ENCODE assay signal across 8 mouse cellular contexts in the genomic region with DNA sequence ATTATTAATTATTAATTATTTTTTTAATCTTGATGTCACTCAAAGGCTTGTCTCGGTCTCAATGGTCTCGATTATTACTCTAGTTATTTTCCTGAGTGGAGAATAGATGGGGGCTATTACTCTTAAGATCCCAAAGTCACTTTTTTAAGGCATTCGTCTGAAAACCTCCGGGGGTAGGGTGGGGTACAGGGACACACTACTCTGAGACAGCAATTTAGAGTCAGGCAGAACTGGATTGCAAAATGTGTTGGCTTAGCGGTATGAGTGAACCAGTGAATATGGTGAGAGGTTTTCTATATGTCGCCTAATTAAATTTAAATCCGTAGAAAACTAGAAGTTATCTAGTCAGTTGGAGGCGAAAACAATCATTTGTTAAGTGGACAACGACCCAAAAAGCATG. TPM values are rescaled to one million over a fixed set of nuclear protein-coding genes. Genes with fewer than 3 reads are reported as not detected.
A peak's percentile ranks its signal among the peaks of the same experiment; 100 is the strongest.
DNase-seq lines count a peak whose midpoint lies in the region; ATAC-seq and TF ChIP-seq lines count a peak whose summit lies in the region.

No protein-coding gene starts in this region.

- no peaks in the 10 kb centered on the region for H3K27me3 ChIP-seq in cerebellum, adult 2 months (ENCODE audit: control insufficient read depth, insufficient read depth, low read length)
- H3K27me3 ChIP-seq in hindbrain, embryonic 11.5 days (ENCODE audit: control insufficient read depth, insufficient read depth, low read length), result no peaks in the 10 kb centered on the region

- H3K4me1 ChIP-seq in cerebellum, adult 2 months (ENCODE audit: control insufficient read depth, insufficient read depth, low read length), result peaks cover 3% of the 10 kb centered on the region; the same call in 1 of the 2 replicates
- no peaks in the 10 kb centered on the region for H3K4me1 ChIP-seq in hindbrain, embryonic 11.5 days (replicated peaks; ENCODE audit: control insufficient read depth, insufficient read depth, low read length)

- no peaks in the 10 kb centered on the region for H3K9me3 ChIP-seq in hindbrain, embryonic 11.5 days (ENCODE audit: control insufficient read depth, low read length)

- 6% methylated on average over 9 of the region's 9 CpGs for whole genome bisulfite sequencing in cerebellum, adult 2 months
- 15% methylated on average over 9 of the region's 9 CpGs for WGBS in hindbrain, embryonic 11.5 days

- TF ChIP-seq POLR2A in cerebellum, adult 2 months (IDR thresholded peaks at IDR 0.05; ENCODE audit: borderline replicate concordance, insufficient read depth, low read length), result no peak

- H3K4me3 ChIP-seq in cerebellum, adult 2 months (replicated peaks; ENCODE audit: insufficient read depth, low read depth, low read length), result peak overlapping the region; percentile 57
- H3K4me3 ChIP-seq in hindbrain, embryonic 11.5 days (ENCODE audit: low read depth, low read length), result peak overlapping the region; percentile 61

- H3K27ac ChIP-seq in cerebellum, adult 2 months (ENCODE audit: insufficient read depth, low read length), result no peak overlapping the region
- H3K27ac ChIP-seq in hindbrain, embryonic 11.5 days (ENCODE audit: low read depth, low read length), result no peak overlapping the region

- peak overlapping the region; percentile 30 for H3K4me2 ChIP-seq in hindbrain, embryonic 11.5 days (replicated peaks; ENCODE audit: low read depth, low read length)

- H3K36me3 ChIP-seq in hindbrain, embryonic 11.5 days (ENCODE audit: control insufficient read depth, insufficient read depth, low read length), result no peaks in the 10 kb centered on the region

- H3K9ac ChIP-seq in hindbrain, embryonic 11.5 days (ENCODE audit: low read depth, low read length), result no peak overlapping the region

- DNase-seq in cerebellum, adult 2 months, result peak; percentile 8 to 16
- peak; percentile 28 for DNase-seq in 3T3-L1 (ENCODE audit: low read depth, low spot score)
- peak; percentile 19 for DNase-seq in cerebellum, adult 8-10 months
- peak; percentile 19 for DNase-seq in hindbrain, embryonic 11.5 days (ENCODE audit: low spot score)
- DNase-seq in lung, postnatal 10 days, result peak; percentile 6
- no peak for DNase-seq in right cerebral cortex, postnatal 25 days
- no peak for DNase-seq in ovary, postnatal 36 days (ENCODE audit: low spot score)

- no peak for ATAC-seq in cerebellum, adult (ENCODE audit: insufficient number of reproducible peaks, low FRiP score, low TSS enrichment)
- ATAC-seq in hindbrain, embryonic 11.5 days (ENCODE audit: low FRiP score), result no peak

- no peak for TF ChIP-seq CTCF in cerebellum, adult 2 months (IDR thresholded peaks at IDR 0.05; ENCODE audit: borderline replicate concordance, insufficient read depth, low read depth, low read length)

RNA-seq across cellular contexts. Expression of gene Wdr12, which starts 0.4 kb away (rescaled TPM):
- polyA plus RNA-seq in cerebellum, adult 2 months (2012; rRNA removed), result 20.6 and 22.7 TPM in 2 replicates
- 50.2 and 50.7 TPM in 2 replicates for polyA plus RNA-seq in hindbrain, embryonic 11.5 days (2014; fragmentation: Nextera tagmentation; extraction: Ambion mirVana)

RNA-seq across cellular contexts. Expression of gene Carf, which starts 0.8 kb away (rescaled TPM):
- 9.7 and 9.9 TPM in 2 replicates for polyA plus RNA-seq in cerebellum, adult 2 months (2012; rRNA removed)
- polyA plus RNA-seq in hindbrain, embryonic 11.5 days (2014; fragmentation: Nextera tagmentation; extraction: Ambion mirVana), result 5.7 and 5.9 TPM in 2 replicates

RNA-seq across cellular contexts. Expression of gene Ica1l, which starts 55.9 kb away (rescaled TPM):
- 20.7 and 21.4 TPM in 2 replicates for polyA plus RNA-seq in cerebellum, adult 2 months (2012; rRNA removed)
- 4.2 and 4.5 TPM in 2 replicates for polyA plus RNA-seq in hindbrain, embryonic 11.5 days (2014; fragmentation: Nextera tagmentation; extraction: Ambion mirVana)

Comparison
In these comparisons a context has a peak if more than half of its experiments do, and no peak if none do; other contexts are left out.
1. DNase-seq: peak in cerebellum, adult 2 months (2 of 2), 3T3-L1 (single experiment), cerebellum, adult 8-10 months (single experiment), hindbrain, embryonic 11.5 days (single experiment) and lung, postnatal 10 days (single experiment); none in right cerebral cortex, postnatal 25 days (single experiment) and ovary, postnatal 36 days (single experiment).